Mouse (Mus musculus) testis, postnatal 10 days (tissue): ENCODE data around the gene Zp3r.
"Not testable (repeated sequence)": the region's sequence is repeated elsewhere in the genome, so short reads cannot be mapped to it uniquely, and the experiment has no call there.

Experiments
- DNase-seq: peaks from one replicate; pipeline ENCODE4 v3.0.0; 2021; ENCODE audit warnings: low spot score

The Zp3r gene

GRCm38 (mm10) chr1:130629521-130629920 lies at the start of gene Zp3r:
Gene Zp3r, minus strand, starts transcription at chr1:130629621.
- DNase-seq, result no peak

- no peak for DNase-seq
These were observed 49.1 kb upstream of the Zp3r start for GRCm38 (mm10) chr1:130678551-130678950.

- not testable (repeated sequence) for DNase-seq
These were observed 34.2 kb upstream of the Zp3r start for GRCm38 (mm10) chr1:130663576-130663975.

- DNase-seq, result no peak
These were observed 32.0 kb upstream of the Zp3r start, which contains the start of gene C4bp for GRCm38 (mm10) chr1:130661454-130661853. Gene C4bp, minus strand, starts transcription at chr1:130661632.

DNA sequence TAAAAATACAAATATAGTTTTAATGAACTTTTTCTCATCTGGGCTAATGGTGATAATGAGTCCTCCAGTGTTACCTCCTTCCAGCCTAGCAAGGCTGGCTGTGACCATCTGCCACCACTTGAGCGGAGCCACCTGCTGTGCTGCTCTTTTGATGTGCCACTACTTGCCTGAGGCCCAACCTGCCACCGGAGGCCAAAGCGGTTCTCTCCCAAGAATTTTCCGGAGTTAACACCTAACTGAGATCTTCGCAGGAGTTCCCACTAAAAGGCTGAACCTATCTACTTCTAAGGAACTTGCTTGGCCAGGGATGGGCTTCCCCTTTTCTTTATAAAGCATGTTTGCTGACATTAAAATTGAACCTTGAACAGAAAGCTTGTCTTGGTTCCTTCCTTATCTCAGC lies 30.2 kb upstream of the Zp3r start:
- DNase-seq, result not testable (repeated sequence)

DNA sequence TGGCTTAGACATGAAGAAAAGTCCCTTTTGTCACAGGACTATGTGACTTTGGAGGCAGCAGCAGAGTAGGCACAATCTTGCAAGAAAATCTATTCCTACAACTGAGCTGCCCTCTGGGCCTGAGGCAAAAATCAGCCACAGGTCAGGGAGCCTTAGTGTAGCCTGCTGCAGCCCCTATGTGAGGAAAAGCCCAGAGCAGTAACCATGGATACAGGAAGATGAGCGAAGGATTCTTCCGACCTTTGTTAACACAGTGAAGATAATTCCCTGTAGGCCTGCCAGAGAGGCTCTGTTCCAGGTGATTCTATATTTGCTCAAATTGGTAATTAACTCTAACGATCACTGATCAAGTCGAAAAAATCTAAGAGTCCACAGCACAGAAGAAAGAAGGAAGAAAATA lies 14.7 kb upstream of the Zp3r start:
- DNase-seq, result no peak

DNA sequence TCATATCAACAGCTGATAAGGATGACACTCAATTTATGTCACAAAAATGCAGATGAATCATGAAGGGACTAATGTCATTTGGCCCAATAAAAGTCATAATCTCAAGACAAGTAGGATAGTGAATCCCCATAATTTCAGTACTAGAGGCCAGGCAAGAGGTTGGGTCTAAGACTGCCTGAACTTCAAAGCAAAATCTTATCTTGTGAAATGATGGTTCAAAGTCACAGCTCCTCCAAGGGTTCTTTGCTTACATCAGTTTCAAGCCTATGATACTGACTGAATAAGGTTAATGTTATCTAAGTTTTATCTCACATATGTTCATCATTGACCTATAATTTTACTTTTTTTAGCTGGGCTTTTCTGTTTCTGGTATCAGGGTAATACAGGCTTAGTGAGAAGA lies 11.5 kb upstream of the Zp3r start:
- no peak for DNase-seq

GRCm38 (mm10) chr1:130633761-130634410 lies 4.5 kb upstream of the Zp3r start:
- peak; percentile 86 for DNase-seq

GRCm38 (mm10) chr1:130633316-130633715 lies 3.9 kb upstream of the Zp3r start:
- no peak for DNase-seq

DNA sequence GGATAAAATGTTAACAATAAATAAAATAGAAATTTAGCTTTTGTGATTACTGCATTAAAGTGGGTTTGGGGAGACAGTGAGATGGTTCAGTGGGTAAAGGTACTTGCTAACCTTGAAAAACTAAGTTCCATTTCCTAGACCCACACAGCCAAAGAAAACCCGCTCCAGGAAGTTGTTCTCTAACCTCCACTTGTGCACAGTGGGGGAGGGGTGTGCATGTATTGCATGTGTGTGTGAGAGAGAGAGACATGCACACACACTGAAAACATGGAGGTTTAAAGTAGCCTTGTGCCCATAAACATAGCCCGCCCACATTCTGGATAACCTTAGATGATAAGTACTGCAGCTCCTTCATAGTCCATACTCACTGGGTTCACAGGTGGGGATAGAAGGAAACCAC lies 33.1 kb downstream of the Zp3r start:
- DNase-seq, result no peak

GRCm38 (mm10) chr1:130588659-130589058 lies 40.8 kb downstream of the Zp3r start:
- DNase-seq, result peak; percentile 46

DNA sequence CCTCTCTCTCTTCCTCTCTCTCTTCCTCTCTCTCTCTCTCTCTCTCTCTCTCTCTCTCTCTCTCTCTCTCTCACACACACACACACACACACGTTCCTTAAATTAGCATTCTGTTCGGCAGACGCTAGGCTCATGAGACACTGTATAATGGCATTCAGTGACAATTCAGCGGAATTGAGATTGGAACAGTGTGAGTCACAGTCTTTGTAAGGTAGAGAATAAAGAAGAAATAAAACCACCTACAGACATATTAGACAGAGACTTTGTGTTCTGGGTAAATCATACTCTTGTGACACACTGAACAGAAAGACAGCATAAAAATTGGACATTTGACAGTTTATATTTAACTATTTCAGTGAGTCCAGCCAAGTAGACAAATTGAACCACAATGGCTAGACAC lies 53.0 kb downstream of the Zp3r start:
- no peak for DNase-seq

DNA sequence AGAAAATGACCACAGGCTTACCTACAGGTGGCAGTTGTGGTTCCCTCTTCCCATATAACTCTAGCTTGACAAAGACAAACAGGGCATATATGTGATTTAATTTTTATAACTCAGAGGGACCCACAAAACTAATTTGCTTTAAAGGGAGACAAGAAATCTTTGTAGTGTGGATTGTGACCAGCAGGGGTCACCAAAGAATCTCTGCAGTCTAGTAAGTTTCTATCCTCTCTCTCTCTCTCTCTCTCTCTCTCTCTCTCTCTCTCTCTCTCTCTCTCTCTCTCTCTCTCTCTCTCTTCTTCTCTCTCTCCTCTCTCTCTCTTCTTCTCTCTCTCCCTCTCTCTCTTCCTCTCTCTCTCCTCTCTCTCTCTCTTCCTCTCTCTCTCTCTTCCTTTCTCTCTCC lies 53.5 kb downstream of the Zp3r start:
- DNase-seq, result peak; percentile 60

DNA sequence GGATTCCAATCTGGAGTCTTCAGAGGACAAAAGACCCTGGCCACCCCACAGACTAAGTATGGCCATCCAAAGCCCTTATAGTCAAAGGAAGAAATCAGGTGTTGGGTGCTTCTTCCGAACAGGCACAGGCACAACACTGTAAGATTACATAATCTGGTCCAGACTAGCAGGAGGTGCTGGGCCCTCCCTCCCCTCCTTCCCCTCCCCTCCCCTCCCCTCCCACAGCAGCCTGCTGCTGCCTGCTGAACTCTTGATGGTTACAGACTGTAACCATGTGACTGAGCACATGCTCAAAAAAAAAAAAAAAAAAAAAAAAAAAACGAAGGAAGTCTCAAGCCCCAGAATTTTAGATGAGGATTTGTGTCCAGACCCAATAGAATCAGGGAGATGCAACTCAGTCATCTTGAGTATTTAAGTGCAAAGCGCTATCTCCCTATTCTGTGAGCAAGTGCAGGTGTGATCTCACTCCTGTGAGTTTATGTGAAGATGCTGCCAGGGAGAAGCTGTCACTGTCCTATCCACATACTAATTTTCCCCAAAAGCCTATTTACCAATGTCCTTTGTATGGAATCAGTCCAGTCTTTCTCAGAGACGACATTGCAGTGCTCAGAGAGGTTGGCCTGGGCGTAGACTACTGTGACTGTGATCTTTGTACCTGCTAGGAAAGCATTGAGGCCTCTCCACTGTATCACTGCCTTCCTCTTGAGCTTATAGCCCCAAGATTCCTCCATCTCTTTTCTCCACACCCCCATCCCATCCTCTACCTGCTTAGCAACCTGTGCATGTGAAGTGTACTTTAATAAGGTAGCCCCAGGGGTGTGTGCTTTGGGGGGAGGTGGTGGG lies 77.8 kb downstream of the Zp3r start:
- DNase-seq, result no peak

- no peak for DNase-seq
These were observed 78.9 kb downstream of the Zp3r start for GRCm38 (mm10) chr1:130550242-130551167.

DNA sequence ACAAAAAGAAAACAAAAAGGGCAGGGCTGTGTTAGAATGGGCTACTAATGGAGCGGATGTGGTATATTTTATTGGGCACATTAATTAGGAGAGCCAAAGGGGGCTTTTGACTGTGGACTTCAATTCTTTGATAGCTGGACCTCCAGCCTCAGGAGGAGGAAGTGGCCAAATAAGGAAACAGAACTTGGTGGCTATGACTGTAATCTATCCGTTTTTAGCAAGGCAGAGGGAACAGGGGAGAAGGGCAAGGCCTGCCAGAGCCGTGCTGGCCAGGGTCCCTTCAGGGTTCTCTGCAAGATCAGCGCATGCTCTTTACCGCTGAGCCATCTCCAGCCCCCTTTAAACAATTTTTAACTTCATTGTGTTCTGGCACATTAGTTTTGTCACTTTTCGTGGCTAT lies 79.7 kb downstream of the Zp3r start:
- no peak for DNase-seq

DNA sequence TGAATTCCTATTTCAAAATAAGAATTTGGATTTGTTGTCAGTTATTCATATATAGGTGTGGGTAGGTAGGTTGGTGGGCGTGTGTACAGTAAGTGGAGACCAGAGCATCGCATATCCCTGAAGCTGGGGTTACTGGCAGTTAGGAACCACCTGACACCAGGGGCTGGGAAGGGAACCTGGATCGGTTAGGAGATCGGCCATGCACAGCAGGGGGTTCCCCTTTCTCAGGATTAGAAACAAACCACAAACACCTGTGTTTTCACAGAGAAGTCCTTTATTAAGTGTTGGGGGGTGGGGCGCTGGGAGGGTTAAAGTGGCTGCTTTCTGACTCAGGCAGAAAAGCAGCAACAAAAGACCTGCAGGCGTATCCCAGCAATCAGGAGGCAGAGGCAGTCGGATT lies 80.3 kb downstream of the Zp3r start:
- no peak for DNase-seq

DNA sequence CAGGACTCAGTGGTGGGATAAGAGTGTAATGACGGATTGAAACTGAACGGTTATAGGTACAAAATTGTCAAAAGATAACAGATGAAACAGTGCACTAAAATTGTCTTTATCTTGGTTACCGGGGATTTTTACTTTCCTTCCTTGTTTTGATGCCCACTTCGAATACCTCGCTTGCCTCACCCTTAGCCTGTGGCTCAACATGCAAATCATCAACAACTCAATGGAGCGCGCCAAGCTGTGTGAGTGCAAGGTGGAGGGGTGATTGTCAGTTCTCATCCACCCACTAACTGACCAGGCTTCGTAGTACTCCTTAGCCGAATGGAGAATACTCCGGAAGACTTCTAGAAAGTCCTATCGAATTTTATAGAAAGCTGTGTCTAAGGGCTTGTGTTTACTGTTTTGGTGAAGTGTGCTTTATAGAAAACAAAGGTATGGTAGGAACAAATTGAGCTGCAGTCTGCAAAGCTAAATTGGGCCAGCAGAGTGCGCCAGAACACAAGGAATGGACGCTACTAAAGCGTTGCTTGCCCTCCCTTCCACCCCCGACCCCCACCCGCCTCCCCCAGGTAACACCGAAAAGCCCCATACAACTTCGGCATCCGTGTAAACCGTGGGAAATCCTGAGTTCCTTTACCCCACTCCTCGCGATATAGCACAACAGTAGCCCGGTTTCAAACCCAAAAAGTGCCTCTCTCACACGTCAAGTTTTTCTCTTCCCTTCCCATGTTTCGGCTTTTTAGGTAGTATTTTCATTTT lies 81.6 kb downstream of the Zp3r start:
- peak; percentile 79 for DNase-seq
